Mouse (Mus musculus): ENCODE measurements around the gene Eci2.
"Not testable (repeated sequence)": the region's sequence is repeated elsewhere in the genome, so short reads cannot be mapped to it uniquely, and the experiment has no call there.

Eci2 gene

GRCm38 (mm10) chr13:34991581-34992273, 35.2 kb downstream of the Eci2 start:
- no peak for DNase-seq (ENCODE audit: low spot score)

GRCm38 (mm10) chr13:34983479-34983878, 43.4 kb downstream of the Eci2 start:
- DNase-seq (ENCODE audit: low spot score): not testable (repeated sequence)

DNA sequence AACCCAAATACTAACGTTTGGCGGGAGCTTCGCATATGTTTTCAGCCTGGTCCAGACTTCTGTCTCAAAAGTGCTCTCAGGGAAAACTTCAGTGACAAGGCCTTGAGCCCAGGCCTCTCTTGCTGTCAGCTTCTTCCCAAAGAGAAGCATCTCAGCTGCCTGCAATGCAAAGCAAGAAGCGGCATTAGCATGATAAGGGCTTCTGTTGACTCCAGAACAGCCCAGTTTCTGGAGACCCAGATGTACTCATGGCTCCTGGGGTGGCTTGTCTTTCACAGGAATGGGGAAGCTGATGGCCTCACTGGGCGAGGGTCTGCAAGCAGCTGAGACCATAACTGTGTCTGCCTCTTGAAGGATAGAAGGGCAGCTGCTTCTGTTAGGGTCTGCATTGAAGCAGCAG, 48.3 kb downstream of the Eci2 start:
- DNase-seq (ENCODE audit: low spot score): not testable (repeated sequence)

DNA sequence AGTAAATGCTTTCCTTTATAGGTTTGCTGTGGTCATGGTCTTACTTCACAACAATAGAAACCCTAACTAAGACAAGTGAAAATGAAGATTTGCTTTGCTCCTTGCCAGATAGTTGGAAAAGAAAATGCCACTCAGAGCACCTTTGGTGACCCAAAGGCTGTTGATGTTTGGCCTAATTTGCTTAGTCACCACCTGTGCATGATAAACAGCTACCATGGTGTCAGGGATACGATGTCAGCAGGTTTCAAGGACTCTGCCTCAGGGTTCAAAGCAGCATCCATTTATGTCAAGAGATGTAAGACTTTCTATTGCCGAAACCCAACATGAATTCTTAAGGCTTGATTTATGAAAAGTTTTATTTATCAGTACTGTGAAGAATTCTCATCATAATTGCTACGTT, 49.5 kb downstream of the Eci2 start:
- DNase-seq (ENCODE audit: low spot score): no peak

- no peak for DNase-seq (ENCODE audit: low spot score)
Measured at GRCm38 (mm10) chr13:34976116-34976515, 50.8 kb downstream of the Eci2 start.

- DNase-seq (ENCODE audit: low spot score): no peak
Measured at GRCm38 (mm10) chr13:34973770-34974169, 53.1 kb downstream of the Eci2 start.

DNA sequence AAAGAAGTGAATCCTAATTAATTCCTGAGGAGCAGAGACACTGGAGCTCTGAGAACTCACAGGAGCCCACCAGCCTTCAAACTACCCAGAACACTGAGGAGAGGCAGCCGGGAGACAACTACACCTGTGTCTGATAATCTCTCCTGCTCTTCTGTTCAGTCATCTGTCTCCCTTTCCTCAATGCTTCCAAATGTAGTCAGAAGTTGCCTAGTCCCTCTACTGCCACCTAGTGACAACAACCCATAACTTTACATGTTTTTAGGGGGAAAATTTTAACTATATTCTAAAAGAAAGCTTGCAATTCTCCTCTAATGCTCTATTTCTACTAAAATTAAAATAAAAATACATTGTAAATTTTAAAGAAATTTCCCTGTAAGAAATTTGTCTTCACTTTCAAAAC, 53.7 kb downstream of the Eci2 start:
- no peak for DNase-seq (ENCODE audit: low spot score)

DNA sequence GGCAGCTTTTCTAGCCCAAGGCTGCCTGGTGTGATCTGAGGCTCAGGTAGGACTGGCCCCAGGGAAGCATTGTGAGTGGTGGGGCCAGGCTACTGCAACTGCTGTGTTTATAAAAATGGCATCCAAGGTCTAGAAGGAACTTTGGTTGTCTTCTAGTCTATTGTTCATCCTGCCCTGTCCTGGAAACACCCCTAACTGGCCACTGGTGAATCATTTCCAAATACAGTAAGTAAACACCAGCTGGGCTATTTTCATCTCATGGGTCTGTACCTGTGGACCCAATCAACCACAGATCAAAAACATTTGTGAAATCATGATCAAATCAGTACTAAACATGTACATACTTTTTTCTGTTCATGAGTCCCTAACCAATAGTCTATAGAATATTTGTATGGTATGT, 54.4 kb downstream of the Eci2 start:
- DNase-seq (ENCODE audit: low spot score): not testable (repeated sequence)

DNA sequence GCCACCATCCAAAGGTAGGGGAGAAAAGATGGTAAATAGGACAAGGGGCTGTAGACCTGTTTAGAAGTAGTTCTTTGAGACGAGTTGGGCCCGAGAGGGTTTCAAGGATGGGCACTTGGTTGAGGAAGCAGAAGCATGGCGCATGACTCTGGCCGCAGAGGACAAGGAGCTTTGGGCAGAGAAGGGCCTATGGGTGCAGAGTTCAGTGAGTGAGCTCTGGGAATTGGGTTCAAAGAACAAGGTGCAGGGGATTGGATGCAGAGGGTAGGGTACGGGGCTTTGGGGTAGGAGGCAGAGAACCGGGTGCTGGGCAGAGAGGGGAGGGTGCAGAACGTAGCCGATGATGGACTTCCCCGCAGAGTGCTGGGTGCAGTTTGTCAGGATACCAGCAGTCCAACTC, 61.2 kb downstream of the Eci2 start:
- DNase-seq (ENCODE audit: low spot score): not testable (repeated sequence)

GRCm38 (mm10) chr13:34964866-34965265, 62.0 kb downstream of the Eci2 start:
- DNase-seq (ENCODE audit: low spot score): no peak

GRCm38 (mm10) chr13:34964419-34964818, 62.5 kb downstream of the Eci2 start:
- DNase-seq (ENCODE audit: low spot score): no peak

- peak; percentile 66 for DNase-seq (ENCODE audit: low spot score)
Measured at GRCm38 (mm10) chr13:34963511-34964397, 63.1 kb downstream of the Eci2 start, which contains the start of gene Eci3. Gene Eci3, minus strand, starts transcription at chr13:34963810.

GRCm38 (mm10) chr13:34960996-34961770, 65.7 kb downstream of the Eci2 start:
- DNase-seq (ENCODE audit: low spot score): no peak

GRCm38 (mm10) chr13:34958158-34958557, 68.7 kb downstream of the Eci2 start:
- not testable (repeated sequence) for DNase-seq (ENCODE audit: low spot score)

- no peak for DNase-seq (ENCODE audit: low spot score)
Measured at GRCm38 (mm10) chr13:34956901-34957300, 70.0 kb downstream of the Eci2 start.

GRCm38 (mm10) chr13:34951437-34951836, 75.5 kb downstream of the Eci2 start:
- DNase-seq (ENCODE audit: low spot score): not testable (repeated sequence)

DNA sequence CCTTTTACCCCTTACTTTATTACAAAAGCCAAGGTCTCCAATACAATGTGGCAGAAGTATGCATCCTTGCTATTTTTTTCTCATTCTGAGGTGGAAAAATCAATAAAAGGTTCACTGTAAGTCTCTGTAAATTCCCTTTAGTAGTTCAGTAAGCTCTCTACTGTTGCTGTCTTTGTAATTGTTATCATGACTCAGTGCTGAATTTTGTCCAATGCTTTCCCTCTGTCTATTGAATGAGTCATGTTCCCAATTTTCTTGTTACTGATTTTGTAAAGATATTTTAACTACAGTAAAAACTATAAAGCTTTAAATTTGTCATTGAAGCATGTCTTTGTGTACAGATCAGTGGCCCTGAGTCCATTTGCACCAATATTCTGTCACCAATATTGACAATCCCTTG, 84.5 kb downstream of the Eci2 start:
- no peak for DNase-seq (ENCODE audit: low spot score)

DNA sequence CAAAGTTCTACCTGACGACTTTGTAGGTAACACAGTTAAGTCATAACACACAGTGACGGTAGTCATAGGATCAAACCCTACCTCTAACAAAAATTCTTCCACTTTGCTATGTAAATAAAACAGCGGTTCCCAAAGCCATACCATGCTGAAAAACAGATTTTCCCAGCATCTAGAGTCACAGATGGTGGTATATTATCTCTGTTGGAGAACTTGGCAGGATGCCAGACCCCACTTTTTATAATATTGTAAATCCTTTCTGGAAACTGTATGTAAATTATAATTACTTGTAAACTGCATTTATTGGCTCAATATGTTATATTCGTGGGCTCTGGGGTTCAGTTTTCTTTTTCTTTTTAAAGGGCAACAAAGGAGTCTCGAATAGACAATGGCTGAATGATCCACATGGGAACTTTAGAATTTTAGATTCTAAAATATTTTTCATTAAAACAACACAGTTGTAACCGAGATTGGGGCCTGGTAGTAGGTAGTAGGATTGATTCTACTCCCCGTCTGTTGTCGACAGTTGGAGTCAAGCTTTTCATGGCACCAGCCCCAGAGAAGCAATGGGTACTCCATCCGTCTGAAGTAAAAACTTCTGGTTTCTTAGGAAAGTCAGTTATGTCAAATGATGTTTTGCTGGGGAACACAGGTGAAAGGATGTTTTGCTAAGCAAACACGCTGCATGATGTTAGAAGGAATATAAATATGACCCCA, 91.8 kb downstream of the Eci2 start:
- DNase-seq (ENCODE audit: low spot score): no peak

All from urinary bladder, postnatal 14 days (tissue).